Mouse (Mus musculus) stomach, postnatal 0 days (tissue): ENCODE data around the gene Tpmt.

Experiments
- CTCF ChIP-seq: IDR thresholded peaks from 2 replicates; pipeline ENCODE4 v1.5.1; 2016; ENCODE audit warnings: antibody characterized with exemption, low read depth, mild to moderate bottlenecking, moderate library complexity
- EP300 ChIP-seq: optimal IDR thresholded peaks from 2 replicates; pipeline ENCODE3; 2016; ENCODE audit warnings: antibody characterized with exemption

- TF ChIP-seq CTCF, result no peak
- no peak for TF ChIP-seq EP300
Measured at GRCm38 (mm10) chr13:47056126-47056525, 11.6 kb upstream of the Tpmt start.
